Mouse (Mus musculus): ENCODE measurements around the gene Ildr1.

- TF ChIP-seq POLR2AphosphoS5 (IDR thresholded peaks at IDR 0.05; ENCODE audit: insufficient replicate concordance, low read depth, low read length) (no peak), CTCF (IDR thresholded peaks at IDR 0.05; ENCODE audit: low read depth, low read length) (no peak)
Observed at GRCm38 (mm10) chr16:36711760-36712159, 18.0 kb downstream of the Ildr1 start.
